Mouse (Mus musculus) left cerebral cortex, postnatal 25 days (tissue): Measurements from ENCODE around the gene Emb. TPM values are rescaled to one million over a fixed set of nuclear protein-coding genes. Genes with fewer than 3 reads are reported as not detected.

Experiments
- DNase-seq, 2 experiments: peaks; one replicate each; pipeline ENCODE4 v3.0.0; 2022; ENCODE audit warnings: low spot score in 2 of 2, mixed read lengths in 1 of 2
- intact Hi-C: fragments of 180-260 bp; cut with DNase I; formaldehyde crosslinking; loops from one replicate; pipeline ENCODE4 v1.15.1; 2025
- total RNA-seq, 2 experiments: library from RNA; stranded (reverse); gene quantifications; 2 replicates each; pipeline ENCODE4 v1.2.3; 2021

The Emb gene
- total RNA-seq, 2 experiments from 2014 or later = 24.8 to 29.9 TPM

DNA sequence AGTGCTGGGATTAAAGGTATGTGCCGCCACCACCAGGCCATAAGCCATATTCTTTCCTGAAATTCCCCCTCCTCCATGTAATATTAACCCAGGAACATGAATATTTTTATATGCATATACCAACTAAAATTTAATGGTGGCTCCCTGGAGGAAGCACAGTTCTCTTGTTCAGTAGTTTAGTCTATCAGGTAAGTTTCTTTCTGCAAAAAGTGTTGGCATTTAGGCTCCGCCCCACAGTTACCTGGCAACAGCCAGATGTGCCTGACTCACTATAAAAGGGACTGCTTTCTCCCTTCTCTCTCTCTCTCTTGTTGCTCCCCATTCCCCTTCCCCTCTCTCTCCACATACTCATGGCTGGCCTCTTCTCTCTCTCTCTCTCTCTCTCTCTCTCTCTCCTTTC lies 9.8 kb downstream of the Emb start:
- no peak for DNase-seq
- intact Hi-C loops = no loop called here

DNA sequence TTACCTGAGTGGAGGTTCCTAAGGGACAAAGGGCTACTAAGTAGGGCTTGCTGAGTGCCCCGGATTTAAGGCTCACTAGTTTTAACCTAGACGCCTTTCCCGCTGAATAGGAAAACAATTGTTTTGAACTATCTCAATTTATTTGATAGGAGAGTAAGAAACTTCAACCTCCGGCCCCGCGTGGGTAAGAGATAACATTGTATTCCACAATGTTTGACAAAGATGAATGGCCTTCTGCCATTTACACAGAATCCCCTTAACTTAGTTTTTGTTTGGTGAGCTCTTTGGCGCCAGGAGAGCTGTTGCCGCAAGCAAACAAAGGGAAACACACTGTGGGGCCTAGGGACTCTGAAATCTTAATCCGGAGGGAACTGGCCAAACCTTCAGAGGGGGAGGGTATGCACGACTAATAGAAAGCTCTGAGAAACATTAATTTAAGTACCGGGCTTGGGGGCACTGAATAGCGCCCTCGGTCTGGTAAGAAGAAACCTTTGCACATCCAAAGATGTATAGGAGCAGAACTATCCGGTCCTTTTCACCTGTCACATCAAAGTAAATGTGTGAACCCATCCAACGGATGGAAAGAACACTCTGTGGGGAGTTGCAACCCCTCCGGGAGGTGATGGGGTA lies 11.7 kb downstream of the Emb start:
- intact Hi-C loops = no loop called here

DNA sequence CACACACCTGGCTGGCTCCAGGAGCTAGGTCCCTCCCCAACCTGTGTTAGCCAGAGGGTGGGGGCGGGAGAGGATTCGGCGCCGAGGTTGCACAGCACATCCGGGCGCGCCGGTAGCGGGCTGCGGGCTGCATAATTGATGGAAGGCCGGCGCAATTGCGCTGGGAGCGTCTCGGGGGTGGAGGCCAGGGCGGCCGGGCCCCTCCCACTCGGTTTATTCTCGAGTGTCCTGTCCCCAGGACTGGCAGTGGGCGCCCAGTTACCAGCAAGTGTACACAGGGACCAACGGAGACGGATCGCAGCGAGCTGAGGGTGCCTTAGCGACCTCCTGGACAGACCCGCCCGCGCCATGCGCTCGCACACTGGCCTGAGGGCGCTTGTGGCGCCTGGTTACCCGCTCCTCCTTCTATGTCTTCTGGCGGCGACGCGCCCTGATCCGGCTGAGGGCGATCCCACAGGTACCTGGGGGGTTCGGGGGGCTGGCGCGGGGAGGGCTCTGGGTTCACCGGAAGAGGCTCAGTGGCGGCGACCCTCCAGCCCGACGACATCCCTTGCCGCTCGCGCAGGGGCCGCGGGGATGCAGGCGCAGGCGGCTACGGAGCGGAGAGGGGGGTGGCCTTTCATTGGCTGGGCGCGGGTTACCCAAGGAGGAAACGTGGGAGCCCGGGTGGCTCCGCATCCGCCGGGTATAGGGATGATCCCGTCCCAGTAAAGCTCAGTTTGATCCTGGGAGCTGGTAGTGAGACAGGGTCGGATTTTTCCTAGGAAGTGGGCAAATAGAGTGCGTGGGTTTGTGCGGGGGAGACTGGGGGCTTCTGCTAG lies 12.4 kb downstream of the Emb start, which contains the start of gene Gm17509:
Gene Gm17509 (minus strand): TSS at position 575 of the 821 bp plus-strand sequence.
- peak; percentile 61 to 68 for DNase-seq
- intact Hi-C loops = no loop called here

More for the DNA sequence above, 11.7 kb downstream of the Emb start:
- no peak for DNase-seq

DNA sequence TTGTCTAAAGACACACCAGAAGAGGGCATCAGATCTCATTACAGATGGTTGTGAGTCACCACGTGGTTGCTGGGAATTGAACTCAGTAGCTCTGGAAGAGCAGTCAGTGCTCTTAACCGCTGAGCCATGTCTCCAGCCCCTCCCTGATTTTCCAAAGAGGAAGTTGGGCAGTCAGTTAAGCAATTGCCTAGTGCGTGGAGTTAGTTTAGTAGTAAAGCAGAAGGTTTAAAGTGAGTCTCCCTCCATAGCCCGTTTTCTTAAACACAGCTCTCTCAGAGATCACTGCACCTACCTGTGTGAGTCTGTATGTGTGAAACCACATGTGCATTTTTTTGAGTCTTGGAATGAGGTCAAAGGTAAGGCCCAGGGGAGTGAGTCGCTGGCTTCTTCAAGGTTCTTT lies 14.8 kb downstream of the Emb start:
- intact Hi-C loops = no loop called here
- DNase-seq = no peak

DNA sequence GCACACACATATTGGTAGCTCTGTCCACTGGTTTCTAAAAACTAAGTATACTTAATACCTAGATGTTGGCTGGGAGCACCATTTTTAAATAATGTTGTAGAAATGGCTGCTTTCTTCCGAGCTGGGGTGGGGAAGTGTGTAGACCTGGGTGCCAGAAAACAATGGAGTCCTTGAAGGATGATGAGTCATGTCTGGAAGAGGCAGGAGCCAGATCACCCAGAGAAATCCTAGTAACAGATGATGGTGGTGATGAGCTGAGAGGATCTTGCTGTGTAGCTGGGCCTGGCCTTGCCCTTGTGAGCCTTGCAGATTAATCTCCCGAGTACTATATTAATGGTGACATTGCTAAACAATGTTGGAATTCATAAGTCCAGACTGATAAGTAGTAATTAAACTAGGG lies 16.6 kb downstream of the Emb start:
- intact Hi-C loops = no loop called here
- DNase-seq = no peak

DNA sequence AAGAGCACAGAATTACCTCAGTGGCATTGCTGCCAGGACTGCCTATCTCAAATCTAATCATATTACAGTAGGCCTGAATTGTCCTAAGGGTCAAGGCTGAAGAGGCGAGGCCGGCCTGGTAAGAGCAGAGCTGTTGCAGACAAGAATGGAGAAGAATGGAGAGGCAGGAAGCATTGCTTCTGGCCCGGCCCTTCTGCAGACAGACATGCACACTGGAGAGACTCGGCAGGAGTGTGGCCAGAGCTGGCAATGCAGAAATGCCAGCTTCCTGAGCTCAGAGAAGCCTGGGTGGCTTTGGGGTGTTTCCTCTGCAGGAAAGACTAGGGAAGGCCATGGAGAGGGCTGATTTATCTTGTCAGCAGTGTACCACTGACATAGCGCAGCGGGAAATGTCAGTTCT lies 17.2 kb downstream of the Emb start:
- DNase-seq = no peak
- intact Hi-C loops = no loop called here

DNA sequence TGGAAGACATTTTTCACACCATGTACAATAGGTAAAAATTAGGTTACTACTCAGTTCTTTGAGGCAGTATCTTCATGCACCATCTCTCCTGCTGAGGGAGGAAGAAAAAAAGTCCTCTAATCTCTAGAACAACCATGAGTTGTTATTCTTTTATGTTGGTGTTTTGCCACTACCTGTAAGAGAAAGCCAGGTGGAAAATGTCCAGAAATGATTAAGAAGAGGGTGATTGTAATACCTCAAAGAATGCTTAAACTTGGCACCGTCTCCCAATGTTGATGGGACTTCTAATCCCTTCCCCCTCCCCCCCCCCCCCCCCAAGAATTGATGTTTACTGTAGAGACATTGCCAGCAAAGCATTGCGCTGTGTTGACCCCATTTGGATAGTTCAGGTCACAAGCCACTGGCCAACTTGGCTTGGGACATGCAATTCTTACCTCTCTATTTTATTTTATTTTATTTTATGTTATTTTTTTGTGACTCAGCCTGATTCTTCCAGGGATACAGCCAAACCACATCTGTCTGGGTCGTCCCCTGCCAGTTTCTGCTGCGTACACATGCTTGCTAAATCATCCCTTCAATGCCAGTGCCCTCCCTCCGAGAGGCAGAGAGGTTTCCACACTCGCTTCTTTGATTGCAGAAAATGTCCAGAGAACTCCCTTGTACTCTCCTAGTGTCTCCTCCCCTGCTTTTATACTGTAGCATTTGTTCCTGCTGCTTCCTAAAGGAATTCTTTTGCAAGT lies 22.2 kb downstream of the Emb start:
- DNase-seq = no peak

DNA sequence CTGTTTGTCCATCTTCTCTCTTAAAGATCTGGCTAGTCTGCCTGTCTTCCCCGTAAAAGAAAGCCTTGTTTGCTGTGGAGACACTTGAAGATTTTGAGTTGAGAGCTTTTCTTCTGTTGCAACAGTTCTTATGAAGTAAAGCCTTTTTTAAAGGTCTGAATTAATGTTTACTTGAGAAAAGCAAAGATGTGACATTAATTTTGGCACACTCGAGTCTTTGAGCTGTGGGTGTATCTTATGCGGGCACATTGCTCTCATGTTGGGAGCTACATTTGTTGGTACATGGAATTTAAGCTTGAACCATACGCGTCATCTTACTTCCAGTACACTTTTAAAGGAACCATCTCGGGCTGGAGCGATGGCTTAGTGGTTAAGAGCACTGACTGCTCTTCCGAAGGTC lies 25.5 kb downstream of the Emb start:
- no peak for DNase-seq
- intact Hi-C loops = no loop called here

More for the DNA sequence above, 22.2 kb downstream of the Emb start:
- intact Hi-C loops = no loop called here

DNA sequence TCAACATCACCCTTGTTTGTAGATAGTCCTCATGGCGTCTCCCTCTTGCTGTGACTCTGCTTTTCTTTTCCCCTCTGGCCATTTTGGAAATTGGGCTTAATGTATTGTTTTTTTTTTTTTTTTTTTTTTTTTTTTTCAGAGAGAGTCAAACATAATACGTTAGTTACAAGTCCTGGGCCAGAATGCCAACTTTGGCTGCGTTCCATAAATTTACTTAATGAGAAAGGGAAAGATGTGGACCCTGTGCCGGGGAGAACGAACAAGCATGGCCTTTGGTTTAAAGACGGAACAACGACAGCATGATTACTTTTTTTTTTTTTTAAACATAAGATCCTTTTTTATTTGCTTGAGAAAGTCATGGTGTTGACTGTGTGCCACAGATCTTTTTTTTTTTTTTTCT lies 26.1 kb downstream of the Emb start:
- intact Hi-C loops = no loop called here
- DNase-seq = no peak

DNA sequence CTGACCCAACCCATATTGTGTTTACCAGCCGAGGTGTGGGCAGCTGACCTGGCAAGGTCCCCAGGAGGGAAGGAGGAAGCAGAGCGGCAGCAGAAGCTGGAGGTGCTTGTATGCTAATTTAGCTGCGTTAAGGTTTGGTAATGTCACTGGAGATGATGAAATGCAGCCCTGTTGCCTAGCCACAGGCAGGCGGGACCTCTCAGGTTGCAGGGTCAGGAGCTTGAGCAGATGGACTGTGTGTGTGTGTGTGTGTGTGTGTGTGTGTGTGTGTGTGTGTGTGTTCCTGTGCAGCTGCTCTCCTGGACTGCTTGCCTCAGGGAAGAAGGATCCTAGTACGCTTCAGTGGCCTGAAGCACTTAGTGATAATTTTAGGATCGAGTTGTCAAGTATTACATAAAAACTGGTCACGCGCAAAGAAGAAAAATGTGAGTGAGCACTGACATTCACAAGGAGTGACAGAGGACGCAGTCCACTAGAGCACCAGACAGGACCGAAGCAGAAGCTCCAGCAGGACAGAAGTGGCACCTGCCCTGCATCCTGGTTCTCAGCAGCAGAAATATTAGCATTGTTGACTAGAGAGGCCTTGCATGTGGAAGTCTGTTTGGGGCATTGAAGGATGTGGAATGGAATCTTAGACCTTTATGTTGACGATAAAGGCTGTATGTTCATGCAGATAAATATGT lies 27.3 kb downstream of the Emb start:
- intact Hi-C loops = no loop called here
- DNase-seq = no peak

DNA sequence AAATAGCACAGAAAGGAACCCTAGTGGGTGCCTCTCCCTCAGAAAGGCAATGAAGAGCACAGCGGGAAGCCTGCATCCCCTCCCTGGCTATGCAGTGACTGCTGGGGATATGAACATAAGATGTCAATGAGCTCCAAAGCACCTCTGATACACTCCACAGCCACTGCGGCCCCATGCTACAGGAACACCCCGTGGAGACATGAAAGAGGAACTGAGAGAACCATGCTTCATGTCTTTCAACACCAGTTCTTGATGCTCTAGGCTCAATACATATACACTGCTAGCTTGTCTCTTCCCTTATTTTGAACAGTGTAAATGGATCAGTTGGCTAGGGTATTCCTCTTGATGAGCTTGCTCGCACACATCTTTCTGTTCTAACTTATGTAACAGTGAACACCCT lies 28.8 kb downstream of the Emb start:
- intact Hi-C loops = no loop called here
- DNase-seq = no peak

DNA sequence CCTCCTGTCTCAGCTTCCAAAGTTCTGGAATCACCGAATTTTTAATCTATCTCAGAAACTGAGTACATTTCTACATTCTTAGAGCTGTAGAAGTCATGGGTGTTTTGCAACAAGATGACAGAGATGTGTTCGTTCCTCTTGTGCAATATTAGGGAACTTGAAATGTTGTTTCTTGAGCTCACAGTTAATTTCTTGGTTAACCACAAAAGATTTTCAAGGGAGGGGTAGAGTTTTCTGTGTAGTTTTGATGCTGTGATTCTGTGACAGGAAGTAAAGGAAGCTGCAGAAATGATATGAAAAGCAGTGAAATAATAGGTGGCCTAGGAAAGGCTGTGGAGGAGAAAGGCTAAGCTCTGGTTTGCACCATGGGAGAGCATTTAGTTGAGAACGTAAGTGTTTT lies 33.7 kb downstream of the Emb start:
- intact Hi-C loops = no loop called here
- no peak for DNase-seq

DNA sequence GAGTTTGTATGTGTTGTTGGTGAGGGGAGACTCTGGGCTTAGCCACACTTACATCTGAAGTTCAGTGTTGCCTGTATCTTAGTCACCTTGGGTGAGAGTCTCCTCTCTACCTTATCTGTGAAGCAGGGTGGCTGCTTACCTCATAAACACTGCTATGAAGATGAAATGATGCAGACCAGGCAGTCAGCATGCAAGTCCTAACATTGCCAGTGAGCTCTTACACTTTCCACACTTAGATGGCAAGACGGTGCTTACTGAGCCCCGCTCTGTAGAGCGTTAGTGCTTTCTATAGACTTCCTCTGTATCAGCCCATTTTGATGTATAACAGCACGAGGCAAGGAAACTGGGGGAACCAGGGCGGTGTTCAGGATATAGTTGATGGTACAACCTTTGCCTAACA lies 34.3 kb downstream of the Emb start:
- DNase-seq = no peak
- intact Hi-C loops = no loop called here

DNA sequence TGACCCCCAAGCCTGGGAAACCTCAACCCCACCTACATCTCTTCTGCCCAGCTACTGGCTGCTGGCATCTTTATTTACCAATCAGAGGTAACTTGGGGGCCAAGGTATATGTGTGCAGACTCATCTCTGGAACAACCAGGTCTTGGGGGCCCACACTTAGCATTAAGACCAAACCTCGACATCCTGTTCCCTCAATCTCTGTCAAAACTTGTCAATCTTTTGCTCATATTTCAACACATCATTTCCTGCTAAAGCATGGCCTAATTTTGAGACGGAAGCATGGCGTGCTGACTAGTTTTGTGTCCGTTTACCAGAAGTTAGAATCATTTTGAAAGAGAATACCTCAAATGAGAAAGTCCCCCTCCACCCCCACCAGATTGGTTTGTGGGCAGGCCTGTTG lies 52.4 kb downstream of the Emb start:
- DNase-seq = no peak
- intact Hi-C loops = no loop called here

DNA sequence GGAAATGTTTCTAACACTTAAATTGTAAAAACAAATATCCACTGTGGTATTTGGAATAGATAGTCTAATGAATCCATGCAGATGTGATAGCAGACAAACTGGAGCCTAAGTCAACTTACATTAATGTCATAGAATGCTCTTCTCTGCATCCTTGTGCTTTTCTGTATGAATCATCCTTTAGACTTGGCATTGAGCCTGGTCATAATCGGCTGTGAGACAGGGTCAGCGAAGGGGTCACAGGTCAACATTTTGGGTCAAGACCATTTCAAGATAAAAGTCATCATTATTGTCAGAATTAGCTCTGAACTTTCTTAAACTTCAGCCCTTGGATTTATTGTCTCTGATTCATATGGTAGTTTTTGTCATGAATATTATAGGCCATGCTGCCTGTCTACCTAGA lies 57.8 kb downstream of the Emb start:
- no peak for DNase-seq
- intact Hi-C loops = no loop called here

DNA sequence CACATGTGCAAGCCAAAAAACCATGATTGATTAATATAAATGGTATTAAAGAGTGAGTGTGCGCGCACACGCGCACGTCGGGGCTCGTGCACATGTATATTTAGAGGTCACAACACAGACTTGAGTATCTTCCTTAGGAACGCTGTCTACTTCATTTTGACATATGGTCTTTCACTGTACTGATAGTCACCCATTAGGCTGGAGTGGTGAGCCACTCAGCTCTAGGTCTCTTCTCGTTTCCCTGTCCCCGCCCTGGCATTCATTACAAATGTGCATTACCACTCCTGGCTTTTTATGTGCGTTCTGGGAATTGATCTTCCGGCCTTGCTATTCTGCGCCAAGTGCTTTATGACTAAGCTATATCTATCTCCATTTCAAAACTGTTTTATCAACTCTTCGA lies 59.6 kb downstream of the Emb start:
- intact Hi-C loops = no loop called here
- no peak for DNase-seq

DNA sequence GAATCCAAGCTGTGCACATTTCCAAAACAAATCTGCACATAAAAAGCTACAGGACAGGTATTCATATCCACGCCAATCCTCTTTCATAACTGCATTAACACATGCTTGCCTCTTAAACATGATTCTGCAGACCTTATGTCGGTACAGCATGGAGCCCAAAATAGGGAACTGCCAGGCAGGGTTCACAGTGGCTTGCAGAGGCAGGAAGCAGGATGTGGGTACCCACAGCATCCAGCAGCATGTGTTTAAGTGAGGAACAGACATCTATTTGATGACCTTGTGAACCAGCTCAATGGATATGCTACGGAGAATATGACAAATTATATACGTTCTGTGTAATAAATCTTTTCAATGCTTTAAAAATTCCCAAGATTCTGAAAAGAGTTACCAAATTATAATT lies 75.7 kb downstream of the Emb start:
- intact Hi-C loops = loop anchor here (2.0 kb wide), 1 partner anchor 81 kb away; no protein-coding TSS in a partner anchor
- DNase-seq = no peak

DNA sequence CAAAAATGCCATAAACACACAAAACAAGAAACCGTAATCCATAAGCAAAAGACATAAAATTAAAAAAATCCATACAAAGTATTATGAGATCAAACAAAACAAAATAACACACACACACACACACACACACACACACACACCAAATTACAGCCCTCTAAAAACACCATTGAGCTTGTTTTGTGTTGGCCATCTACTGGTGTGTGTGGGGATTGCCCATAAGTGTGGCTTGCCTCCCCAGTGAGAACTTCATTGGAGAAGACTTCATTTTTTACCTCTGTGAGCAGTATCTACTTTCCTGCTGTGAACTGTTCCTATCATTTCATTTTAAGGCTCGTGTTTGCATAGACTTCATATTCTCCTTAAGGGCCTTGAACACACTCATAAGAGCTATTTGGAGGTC lies 78.6 kb downstream of the Emb start:
- intact Hi-C loops = no loop called here
- no peak for DNase-seq

DNA sequence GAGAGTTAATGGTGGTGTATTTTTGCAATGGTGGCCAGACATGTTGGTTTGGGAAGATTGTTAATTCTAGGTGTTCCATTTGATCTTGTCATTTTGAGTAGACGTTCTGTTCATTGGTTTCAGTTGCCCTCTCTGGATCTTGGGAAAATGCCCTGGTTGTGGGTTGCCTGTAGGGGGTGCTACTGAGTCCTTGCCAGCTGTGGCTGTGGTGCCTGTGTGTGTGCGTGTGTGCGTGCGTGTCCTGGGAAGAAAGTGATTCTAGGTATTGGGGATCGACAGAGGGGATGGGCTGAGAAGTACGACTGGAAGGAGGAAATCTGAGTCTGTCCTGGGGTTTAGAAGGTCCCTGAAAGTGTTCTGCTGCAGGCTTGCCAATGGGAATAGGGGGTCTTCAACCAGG lies 79.1 kb downstream of the Emb start:
- DNase-seq = no peak
- intact Hi-C loops = no loop called here
